Mouse (Mus musculus) midbrain, embryonic 10.5 days (tissue): ENCODE data around the gene Tbc1d9b. TPM values are rescaled to one million over a fixed set of nuclear protein-coding genes. Genes with fewer than 3 reads are reported as not detected.

ENCODE experiments used
- DNase-seq: peaks from one replicate; pipeline ENCODE4 v3.0.0-alpha.2; 2017; ENCODE audit warnings: low spot score
- H3K27ac ChIP-seq: fragments of 300-500 bp; sonication (generic); replicated peaks from 2 replicates; pipeline ENCODE4 v1.5.1; 2016; ENCODE audit warnings: mild to moderate bottlenecking
- H3K27me3 ChIP-seq: fragments of 300-500 bp; sonication (generic); 2 replicates; pipeline ENCODE4 v1.6.1; 2016; ENCODE audit warnings: low read depth, mild to moderate bottlenecking; ENCODE audit not compliant: poor library complexity, severe bottlenecking
- H3K36me3 ChIP-seq: fragments of 300-500 bp; sonication (generic); 2 replicates; pipeline ENCODE4 v1.6.1; 2016; ENCODE audit warnings: mild to moderate bottlenecking, moderate library complexity
- H3K4me1 ChIP-seq: fragments of 300-500 bp; sonication (generic); 2 replicates; pipeline ENCODE4 v1.6.1; 2016
- H3K4me3 ChIP-seq: fragments of 300-500 bp; sonication (generic); 2 replicates; pipeline ENCODE4 v1.5.1; 2016; ENCODE audit warnings: mild to moderate bottlenecking, moderate library complexity
- H3K9me3 ChIP-seq: fragments of 300-500 bp; sonication (generic); replicated peaks from 2 replicates; pipeline ENCODE4 v1.6.1; 2016; ENCODE audit warnings: mild to moderate bottlenecking
- WGBS: fragments of 180-500 bp; shearing (Covaris S2); methylation state at CpG from one replicate; pipeline ENCODE4 v1.1.7; 2016; 5-methylcytosine and 5-hydroxymethylcytosine counted together
- polyA plus RNA-seq: library from polyadenylated mRNA; unstranded; fragments of >200 nt; fragmentation: Nextera tagmentation; extraction: Ambion mirVana; gene quantifications from 2 replicates; pipeline ENCODE4 v1.2.1, GENCODE M21; 2016

Tbc1d9b gene
- polyA plus RNA-seq, 1 experiment from 2014 or later, result 33.6 TPM

GRCm38 (mm10) chr11:50192278-50192677 lies 61.1 kb downstream of the Tbc1d9b start:
- Histone ChIP-seq H3K27ac (no peak overlapping the region), H3K27me3 (no peaks in the 10 kb centered on the region), H3K4me3 (no peak overlapping the region), H3K4me1 (no peaks in the 10 kb centered on the region), H3K9me3 (no peaks in the 10 kb centered on the region), H3K36me3 (peaks cover 28% of the 10 kb centered on the region)
- no peak for DNase-seq
- 89% methylated on average over 3 of the region's 3 CpGs for WGBS

- no peak for DNase-seq
- Histone ChIP-seq H3K27ac (no peak overlapping the region), H3K9me3 (no peaks in the 10 kb centered on the region), H3K36me3 (peaks cover 45% of the 10 kb centered on the region), H3K4me3 (no peak overlapping the region), H3K27me3 (no peaks in the 10 kb centered on the region), H3K4me1 (no peaks in the 10 kb centered on the region)
- 77% methylated on average over 7 of the region's 7 CpGs for WGBS
Measured at GRCm38 (mm10) chr11:50194070-50194469, 62.9 kb downstream of the Tbc1d9b start.

DNA sequence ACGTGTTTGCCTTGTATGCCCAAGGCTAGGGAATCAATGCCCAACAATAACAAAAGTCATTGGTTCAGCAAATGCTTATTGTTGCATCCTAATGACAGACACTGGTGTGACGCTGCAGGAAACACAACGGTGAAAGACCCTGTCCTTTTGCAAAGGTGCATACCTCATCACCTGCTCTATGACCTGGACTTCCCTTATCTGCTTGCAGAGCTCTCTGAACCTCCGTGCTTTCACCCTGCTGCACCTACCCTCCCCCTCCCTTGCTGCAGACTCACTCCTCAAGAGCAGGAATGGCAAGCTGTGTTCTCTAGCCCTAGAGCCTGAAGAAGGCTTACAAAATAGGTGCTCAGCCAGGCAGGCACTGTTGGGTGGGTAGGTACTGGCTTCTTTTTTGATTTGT lies 63.6 kb downstream of the Tbc1d9b start:
- no peak for DNase-seq
- no peak overlapping the region for H3K27ac ChIP-seq
- no peaks in the 10 kb centered on the region for H3K4me1 ChIP-seq
- H3K9me3 ChIP-seq, result no peaks in the 10 kb centered on the region
- H3K27me3 ChIP-seq, result no peaks in the 10 kb centered on the region
- 82% methylated on average over 4 of the region's 4 CpGs for WGBS
- H3K4me3 ChIP-seq, result no peak overlapping the region
- H3K36me3 ChIP-seq, result peaks cover 52% of the 10 kb centered on the region

DNA sequence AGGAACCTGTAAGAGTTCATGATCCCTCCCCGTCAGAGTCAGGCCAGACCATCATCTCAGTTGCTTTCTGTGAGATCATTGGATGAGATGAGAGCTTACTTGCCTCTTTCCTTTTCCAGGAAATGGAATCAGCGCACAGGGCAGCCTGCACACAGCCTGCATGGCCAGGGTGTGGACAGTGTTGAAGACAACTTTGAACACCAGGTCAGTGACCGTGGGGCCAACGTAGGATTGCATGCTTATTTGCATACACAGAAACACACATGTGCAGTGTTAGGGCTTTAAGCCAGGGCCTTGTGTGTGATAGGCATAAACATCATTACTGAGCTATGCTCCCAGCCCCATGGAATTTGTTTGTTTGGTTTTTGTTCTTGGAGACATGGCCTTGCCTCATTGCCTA lies 66.3 kb downstream of the Tbc1d9b start:
- Histone ChIP-seq H3K27ac (no peak overlapping the region), H3K4me1 (no peaks in the 10 kb centered on the region), H3K4me3 (no peak overlapping the region), H3K36me3 (peaks cover 79% of the 10 kb centered on the region), H3K27me3 (no peaks in the 10 kb centered on the region), H3K9me3 (no peaks in the 10 kb centered on the region)
- DNase-seq, result no peak
- WGBS, result 92% methylated on average over 4 of the region's 4 CpGs

- no peaks in the 10 kb centered on the region for H3K4me1 ChIP-seq
- 92% methylated on average over 4 of the region's 5 CpGs for WGBS
- DNase-seq, result no peak
- no peaks in the 10 kb centered on the region for H3K9me3 ChIP-seq
- H3K27me3 ChIP-seq, result no peaks in the 10 kb centered on the region
- H3K27ac ChIP-seq, result no peak overlapping the region
- no peak overlapping the region for H3K4me3 ChIP-seq
- peaks cover 88% of the 10 kb centered on the region for H3K36me3 ChIP-seq
Measured at GRCm38 (mm10) chr11:50198219-50198846, 67.1 kb downstream of the Tbc1d9b start.

DNA sequence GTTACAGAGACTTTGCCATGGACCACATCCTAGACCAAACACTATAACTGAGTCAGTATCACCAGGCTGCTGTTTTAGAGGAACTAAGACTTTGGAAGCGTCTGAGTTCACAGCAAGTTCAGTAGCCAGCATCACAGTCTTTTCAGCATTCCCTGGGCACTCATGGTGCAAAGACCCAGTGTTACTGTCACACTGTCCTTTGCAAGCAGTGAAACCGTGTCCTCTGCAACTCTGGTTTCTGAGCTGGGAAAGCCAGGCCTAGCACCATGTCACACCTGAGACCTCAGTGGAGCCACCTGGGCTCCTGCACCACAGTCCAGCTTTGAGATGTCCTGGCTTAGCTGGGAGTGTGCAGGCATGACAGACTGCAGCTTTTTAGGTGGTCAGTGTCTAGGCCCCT lies 67.7 kb downstream of the Tbc1d9b start:
- 93% methylated on average over 2 of the region's 2 CpGs for WGBS
- no peaks in the 10 kb centered on the region for H3K9me3 ChIP-seq
- no peak overlapping the region for H3K4me3 ChIP-seq
- H3K4me1 ChIP-seq, result no peaks in the 10 kb centered on the region
- peaks cover 90% of the 10 kb centered on the region for H3K36me3 ChIP-seq
- H3K27ac ChIP-seq, result no peak overlapping the region
- H3K27me3 ChIP-seq, result no peaks in the 10 kb centered on the region
- no peak for DNase-seq

- Histone ChIP-seq H3K27ac (no peak overlapping the region), H3K9me3 (no peaks in the 10 kb centered on the region), H3K4me3 (no peak overlapping the region), H3K27me3 (no peaks in the 10 kb centered on the region), H3K4me1 (no peaks in the 10 kb centered on the region), H3K36me3 (peaks cover 97% of the 10 kb centered on the region)
- WGBS, result 92% methylated on average over 8 of the region's 8 CpGs
- no peak for DNase-seq
Measured at GRCm38 (mm10) chr11:50200613-50201012, 69.4 kb downstream of the Tbc1d9b start.

- Histone ChIP-seq H3K9me3 (no peaks in the 10 kb centered on the region), H3K4me1 (no peaks in the 10 kb centered on the region), H3K36me3 (peaks cover 97% of the 10 kb centered on the region), H3K4me3 (no peak overlapping the region), H3K27me3 (no peaks in the 10 kb centered on the region), H3K27ac (no peak overlapping the region)
- 92% methylated on average over 3 of the region's 3 CpGs for WGBS
- no peak for DNase-seq
Measured at GRCm38 (mm10) chr11:50201590-50201989, 70.4 kb downstream of the Tbc1d9b start.

- Histone ChIP-seq H3K27ac (no peak overlapping the region), H3K36me3 (peaks cover 93% of the 10 kb centered on the region), H3K27me3 (no peaks in the 10 kb centered on the region), H3K4me3 (no peak overlapping the region), H3K4me1 (no peaks in the 10 kb centered on the region), H3K9me3 (no peaks in the 10 kb centered on the region)
- WGBS, result 95% methylated on average over 9 of the region's 9 CpGs
- DNase-seq, result no peak
Measured at GRCm38 (mm10) chr11:50203302-50203827, 72.2 kb downstream of the Tbc1d9b start.

- Histone ChIP-seq H3K36me3 (peaks cover 74% of the 10 kb centered on the region), H3K4me3 (no peak overlapping the region), H3K4me1 (peaks cover 14% of the 10 kb centered on the region), H3K27ac (no peak overlapping the region), H3K9me3 (no peaks in the 10 kb centered on the region), H3K27me3 (no peaks in the 10 kb centered on the region)
- 97% methylated on average over 3 of the region's 3 CpGs for WGBS
- DNase-seq, result no peak
Measured at GRCm38 (mm10) chr11:50205434-50205833, 74.2 kb downstream of the Tbc1d9b start.

DNA sequence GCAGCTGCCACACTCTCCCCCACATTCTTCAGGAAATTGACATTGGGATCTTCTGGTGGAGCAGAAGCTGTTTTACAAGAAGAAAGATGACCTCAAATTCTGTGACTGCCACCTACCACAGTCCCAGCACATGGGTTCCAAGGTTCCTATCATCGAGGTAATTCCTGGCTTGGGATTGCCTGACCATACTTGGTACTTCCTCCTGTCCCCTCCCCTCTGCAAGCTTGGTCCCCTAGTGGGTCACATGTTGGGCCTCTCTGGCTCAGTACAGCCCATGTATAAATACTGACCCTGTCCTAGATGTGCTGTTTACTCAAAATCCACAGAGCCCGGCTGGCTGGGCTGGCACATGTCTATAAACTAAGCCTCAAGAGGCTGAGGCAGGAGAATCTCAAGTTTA lies 74.8 kb downstream of the Tbc1d9b start:
- H3K36me3 ChIP-seq, result peaks cover 68% of the 10 kb centered on the region
- WGBS, result 86% methylated on average over 2 of the region's 2 CpGs
- no peak overlapping the region for H3K27ac ChIP-seq
- H3K4me1 ChIP-seq, result peaks cover 19% of the 10 kb centered on the region
- H3K9me3 ChIP-seq, result no peaks in the 10 kb centered on the region
- no peak for DNase-seq
- no peaks in the 10 kb centered on the region for H3K27me3 ChIP-seq
- H3K4me3 ChIP-seq, result no peak overlapping the region

- peaks cover 22% of the 10 kb centered on the region for H3K4me1 ChIP-seq
- no peak overlapping the region for H3K4me3 ChIP-seq
- H3K9me3 ChIP-seq, result no peaks in the 10 kb centered on the region
- no peak overlapping the region for H3K27ac ChIP-seq
- no peaks in the 10 kb centered on the region for H3K27me3 ChIP-seq
- H3K36me3 ChIP-seq, result peaks cover 55% of the 10 kb centered on the region
- no peak for DNase-seq
- WGBS, result 94% methylated on average over 14 of the region's 14 CpGs
Measured at GRCm38 (mm10) chr11:50207344-50207743, 76.1 kb downstream of the Tbc1d9b start.

- Histone ChIP-seq H3K27me3 (no peaks in the 10 kb centered on the region), H3K36me3 (peaks cover 48% of the 10 kb centered on the region), H3K27ac (no peak overlapping the region), H3K4me3 (no peak overlapping the region), H3K9me3 (no peaks in the 10 kb centered on the region), H3K4me1 (peaks cover 24% of the 10 kb centered on the region)
- 94% methylated on average over 5 of the region's 5 CpGs for WGBS
- no peak for DNase-seq
Measured at GRCm38 (mm10) chr11:50208039-50208438, 76.8 kb downstream of the Tbc1d9b start.
